Mouse (Mus musculus): ENCODE results near the gene Zfp711.
A peak's percentile ranks its signal among the peaks of the same experiment; 100 is the strongest.

Zfp711 gene

DNA sequence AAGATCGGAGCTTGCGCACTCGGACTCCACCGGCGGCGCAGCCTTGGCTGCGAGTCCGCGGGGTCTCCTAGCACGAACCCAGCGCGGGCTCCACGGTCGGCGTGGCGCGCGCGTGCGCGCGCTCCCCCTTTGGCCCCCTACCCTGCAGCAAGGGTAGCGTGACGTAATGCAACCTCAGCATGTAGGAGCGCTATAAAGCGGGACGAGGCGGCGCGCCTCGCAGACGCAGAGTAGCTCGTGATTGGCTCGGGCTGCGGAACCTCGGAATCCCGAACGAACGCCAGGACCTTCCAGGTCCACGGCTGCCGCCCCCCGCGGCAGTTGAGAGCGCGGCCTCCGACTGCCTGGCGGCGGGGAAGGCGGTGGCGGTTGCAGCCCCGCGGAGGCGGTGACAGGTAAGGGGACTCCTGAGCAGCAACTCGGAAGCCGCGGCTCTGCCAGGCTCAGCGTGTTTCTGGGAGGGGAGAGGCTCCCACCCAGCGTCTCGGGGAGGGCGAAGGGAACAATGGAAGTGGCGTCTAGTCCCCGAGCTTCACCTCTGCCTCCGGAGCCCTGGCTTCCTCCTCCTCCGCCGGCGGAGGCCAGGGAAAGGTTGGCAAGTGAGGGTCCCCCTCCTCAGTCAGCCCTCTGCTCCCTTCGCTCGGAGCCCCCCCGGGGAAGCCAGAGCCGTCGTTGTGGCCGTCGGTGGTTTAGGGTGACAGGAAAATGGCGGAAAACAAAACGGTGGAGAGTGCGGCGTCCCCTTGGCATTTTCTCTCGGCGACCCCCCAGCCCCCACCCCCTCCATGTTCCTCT is at the start of gene Zfp711:
Gene Zfp711 (plus strand): TSS at position 16 of the 795 bp plus-strand sequence.
- peak; percentile 95 for DNase-seq (ENCODE audit: low read depth, low spot score)

DNA sequence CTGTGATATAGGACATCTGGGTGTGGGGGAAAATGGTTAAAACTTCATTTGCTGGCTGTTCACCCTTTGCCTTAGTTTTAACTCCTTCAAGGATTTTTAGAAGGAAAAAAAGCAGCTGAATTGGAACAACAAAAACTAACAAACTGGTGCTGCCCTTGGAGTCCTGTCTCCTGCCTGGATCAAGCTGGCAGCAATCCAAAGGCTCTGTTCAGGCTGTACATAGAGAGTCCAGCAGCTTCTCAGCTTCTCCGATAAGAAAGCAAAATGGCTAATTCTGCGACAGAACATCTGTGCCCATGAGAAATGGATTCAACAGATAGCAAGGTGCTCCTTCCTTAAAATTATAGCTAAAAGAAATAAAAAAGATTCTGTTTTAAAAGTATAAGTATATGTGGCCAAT is 32.6 kb upstream of the Zfp711 start:
- DNase-seq (ENCODE audit: low read depth, low spot score): no peak

DNA sequence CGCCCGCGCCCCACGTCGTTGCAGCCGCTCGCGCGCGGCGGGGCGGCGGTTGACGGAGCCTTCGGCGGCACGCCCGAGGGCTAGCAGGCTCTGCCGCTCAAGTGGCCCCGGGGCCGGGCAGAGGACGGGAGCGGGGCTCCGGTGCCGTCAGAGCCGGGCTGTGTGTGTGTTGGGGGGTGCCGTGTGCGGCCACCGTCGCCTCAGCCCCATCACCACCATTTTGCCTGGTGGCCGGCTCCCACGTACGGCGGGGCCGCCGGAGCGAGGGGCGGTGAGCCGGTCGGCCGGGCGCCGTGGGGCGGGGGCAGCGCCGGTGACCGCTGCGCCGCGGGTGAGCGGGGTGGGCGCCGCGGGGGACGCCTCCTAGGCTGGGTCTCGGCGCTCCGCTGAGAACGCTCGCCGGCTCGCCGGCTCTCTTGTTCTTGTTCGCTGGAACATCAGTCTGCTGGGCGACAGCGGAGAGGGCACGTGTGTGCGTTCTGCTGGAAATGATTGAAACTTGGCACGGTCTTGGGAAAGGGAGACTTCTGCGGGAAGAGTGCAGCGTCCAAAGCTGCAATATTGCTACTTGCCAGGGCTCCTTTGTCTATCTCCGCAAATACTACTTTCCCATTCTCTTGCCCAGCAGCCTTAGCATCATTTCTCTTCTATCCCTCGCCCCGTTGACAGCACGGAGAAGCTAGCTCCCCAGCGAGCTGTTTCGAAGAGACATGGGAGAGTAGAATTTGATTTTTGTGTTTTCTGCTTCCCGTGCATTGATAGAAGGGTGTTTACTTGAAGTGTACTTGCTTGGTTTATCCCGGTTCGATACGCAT is 1.2 kb downstream of the Zfp711 start:
- peak; percentile 32 for DNase-seq (ENCODE audit: low read depth, low spot score)

DNA sequence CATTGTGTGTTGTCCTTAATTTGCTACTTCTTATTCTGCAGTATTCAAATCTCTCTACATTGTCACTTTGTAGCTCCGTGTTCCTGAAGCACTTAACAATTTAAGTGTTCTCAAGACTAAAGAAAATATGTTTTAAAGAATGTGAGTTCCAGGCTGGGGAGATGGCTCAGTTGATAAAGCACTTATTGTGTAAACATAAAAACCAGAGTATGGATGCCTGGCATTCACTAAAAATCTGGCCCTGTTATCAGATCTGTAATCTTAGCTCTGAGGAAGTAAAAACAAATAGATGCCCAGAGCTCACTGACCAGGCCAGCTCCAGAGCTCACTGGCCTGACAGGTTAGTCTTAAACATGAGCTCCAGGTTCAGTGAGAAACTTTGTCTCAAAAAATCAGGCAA is 75.2 kb downstream of the Zfp711 start:
- DNase-seq (ENCODE audit: low read depth, low spot score): no peak

DNA sequence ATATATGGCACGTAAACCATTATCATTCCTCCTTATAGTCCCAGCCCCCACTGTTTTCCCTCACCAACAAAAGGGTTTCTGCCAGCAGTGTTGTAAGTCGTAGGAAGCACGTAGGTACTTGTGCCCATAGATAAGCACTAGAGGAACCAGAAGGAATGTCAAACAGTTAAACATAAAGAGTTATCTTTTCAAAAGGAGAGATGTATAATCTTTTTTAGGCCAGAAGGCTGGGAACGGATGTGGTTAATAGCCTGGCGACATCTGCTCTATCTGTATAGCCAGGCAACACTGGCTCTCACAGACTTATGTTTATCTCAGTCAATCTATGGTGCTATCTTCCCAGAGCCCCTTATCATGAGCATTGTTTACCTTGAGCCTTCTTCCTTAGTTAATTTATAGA is 80.3 kb downstream of the Zfp711 start:
- DNase-seq (ENCODE audit: low read depth, low spot score): no peak
